Mouse (Mus musculus) lung, postnatal 0 days (tissue): ENCODE results near the gene Gm49711. TPM values are rescaled to one million over a fixed set of nuclear protein-coding genes. Genes with fewer than 3 reads are reported as not detected.

Experiments
- ATAC-seq: fragments of 200-750 bp; cut with Nextera tagmentation; 2 replicates; pipeline ENCODE4 v1.8.0; 2017; ENCODE audit warnings: moderate library complexity
- DNase-seq: peaks from one replicate; pipeline ENCODE4 v3.0.0-alpha.2; 2016; ENCODE audit warnings: low spot score
- H3K27ac ChIP-seq: fragments of 300-500 bp; sonication (generic); 2 replicates; pipeline ENCODE4 v1.5.1; 2014; ENCODE audit warnings: antibody characterized with exemption, mild to moderate bottlenecking, low read length, mixed read lengths
- H3K27me3 ChIP-seq: fragments of 300-500 bp; sonication (generic); replicated peaks from 2 replicates; pipeline ENCODE4 v1.6.1; 2014; ENCODE audit warnings: low read length, mixed read lengths; ENCODE audit not compliant: insufficient read depth
- H3K36me3 ChIP-seq: fragments of 300-500 bp; sonication (generic); 2 replicates; pipeline ENCODE4 v1.6.1; 2014; ENCODE audit warnings: low read length, mixed read lengths; ENCODE audit not compliant: insufficient read depth
- H3K4me1 ChIP-seq: fragments of 300-500 bp; sonication (generic); 2 replicates; pipeline ENCODE4 v1.6.1; 2014; ENCODE audit warnings: antibody characterized with exemption, low read depth, low read length, mixed read lengths; ENCODE audit not compliant: insufficient read depth
- H3K4me2 ChIP-seq: fragments of 300-500 bp; sonication (generic); replicated peaks from 2 replicates; pipeline ENCODE4 v1.6.1; 2014; ENCODE audit warnings: low read depth, mild to moderate bottlenecking, low read length, moderate library complexity, mixed read lengths
- H3K4me3 ChIP-seq: fragments of 300-500 bp; sonication (generic); 2 replicates; pipeline ENCODE4 v1.5.1; 2014; ENCODE audit warnings: low read depth, low read length
- H3K9ac ChIP-seq: fragments of 300-500 bp; sonication (generic); replicated peaks from 2 replicates; pipeline ENCODE4 v1.6.1; 2014; ENCODE audit warnings: low read depth, mild to moderate bottlenecking
- H3K9me3 ChIP-seq: fragments of 300-500 bp; sonication (generic); 2 replicates; pipeline ENCODE4 v1.6.1; 2016; ENCODE audit warnings: low read length, mixed read lengths
- CTCF ChIP-seq: IDR thresholded peaks from 2 replicates; pipeline ENCODE4 v1.5.1; 2016; ENCODE audit warnings: antibody characterized with exemption, mild to moderate bottlenecking
- EP300 ChIP-seq: IDR thresholded peaks from 2 replicates; pipeline ENCODE4 v1.6.1; 2016; ENCODE audit warnings: antibody characterized with exemption, mild to moderate bottlenecking, control low read depth
- WGBS: fragments of 180-500 bp; shearing (Covaris S2); extraction: QIAGEN DNeasy Blood & Tissue Kit; methylation state at CpG from one replicate; pipeline ENCODE4 v1.1.7; 2014; 5-methylcytosine and 5-hydroxymethylcytosine counted together
- polyA plus RNA-seq: library from polyadenylated mRNA; unstranded; fragments of >200 nt; fragmentation: Nextera tagmentation; extraction: Ambion mirVana; gene quantifications from 2 replicates; pipeline ENCODE4 v1.2.1, GENCODE M21; 2015

The Gm49711 gene
- polyA plus RNA-seq, 1 experiment from 2014 or later, result 0.11 TPM

DNA sequence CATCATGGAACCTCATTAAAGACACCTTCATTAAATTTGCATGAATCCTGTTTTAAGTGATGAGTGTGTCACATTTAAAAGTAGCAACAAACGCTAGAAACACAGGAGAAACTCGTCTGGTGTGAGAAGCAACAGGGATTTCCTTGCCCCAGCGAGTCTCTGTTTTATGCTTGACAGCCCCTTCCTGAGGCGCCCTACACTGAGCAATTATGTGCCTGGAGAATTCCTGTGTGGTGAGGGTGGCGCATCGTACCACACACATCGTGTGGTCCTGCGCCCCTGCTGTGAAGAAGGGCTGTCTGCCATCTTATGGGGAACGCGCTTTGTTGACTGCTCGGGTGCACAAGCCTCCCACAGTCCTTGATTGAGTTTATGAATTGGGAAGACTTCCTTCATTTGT is 162.6 kb downstream of the Gm49711 start:
- Histone ChIP-seq H3K27ac (no peak overlapping the region), H3K9me3 (no peaks in the 10 kb centered on the region), H3K9ac (no peak overlapping the region), H3K36me3 (no peaks in the 10 kb centered on the region), H3K4me2 (no peak overlapping the region), H3K4me3 (no peak overlapping the region), H3K4me1 (peaks cover 7% of the 10 kb centered on the region; the same call in 1 of the 2 replicates), H3K27me3 (no peaks in the 10 kb centered on the region)
- 94% methylated on average over 11 of the region's 11 CpGs for WGBS
- ATAC-seq (no peak), DNase-seq (no peak)
- no peak for TF ChIP-seq CTCF
- no peak for TF ChIP-seq EP300

DNA sequence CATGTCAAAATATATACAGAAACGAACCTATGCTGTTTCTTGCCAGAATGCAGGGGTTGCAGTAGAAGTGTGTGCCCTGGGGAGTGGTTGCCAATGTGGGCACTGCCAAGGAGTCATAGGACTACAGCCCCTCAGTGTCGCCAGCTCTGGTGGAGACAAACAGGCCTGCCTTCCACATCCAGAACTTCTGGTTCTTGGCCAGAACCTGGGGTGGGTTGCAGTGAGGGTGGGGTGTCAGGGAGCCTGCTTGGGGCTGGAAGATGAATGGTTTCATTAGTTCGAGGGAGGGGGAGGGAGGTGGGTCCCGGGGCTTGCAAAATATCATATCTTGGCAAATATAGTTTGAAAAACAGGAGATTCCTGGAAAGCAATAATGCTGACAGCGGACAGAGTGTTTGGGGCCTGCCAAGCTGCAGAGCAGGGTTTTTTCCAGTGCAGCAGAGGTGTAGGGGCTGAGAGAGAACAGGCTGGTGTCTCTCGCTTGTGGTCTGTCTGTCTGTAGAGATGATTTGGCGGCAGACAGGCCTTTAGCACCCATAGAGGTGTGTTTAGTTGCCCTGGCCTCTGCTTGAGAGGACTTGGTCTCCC is 170.3 kb downstream of the Gm49711 start:
- no peak overlapping the region for H3K4me3 ChIP-seq
- no peak for TF ChIP-seq CTCF
- TF ChIP-seq EP300, result no peak
- no peak overlapping the region for H3K27ac ChIP-seq
- ATAC-seq, result peak; percentile 64
- no peak overlapping the region for H3K4me2 ChIP-seq
- no peaks in the 10 kb centered on the region for H3K36me3 ChIP-seq
- 66% methylated on average over 7 of the region's 7 CpGs for WGBS
- H3K27me3 ChIP-seq, result no peaks in the 10 kb centered on the region
- no peak overlapping the region for H3K9ac ChIP-seq
- H3K9me3 ChIP-seq, result no peaks in the 10 kb centered on the region
- DNase-seq, result peak; percentile 63
- H3K4me1 ChIP-seq, result 0 out of 2 replicates have a peak, but pooled peaks cover 2% of the 10 kb centered on the region

DNA sequence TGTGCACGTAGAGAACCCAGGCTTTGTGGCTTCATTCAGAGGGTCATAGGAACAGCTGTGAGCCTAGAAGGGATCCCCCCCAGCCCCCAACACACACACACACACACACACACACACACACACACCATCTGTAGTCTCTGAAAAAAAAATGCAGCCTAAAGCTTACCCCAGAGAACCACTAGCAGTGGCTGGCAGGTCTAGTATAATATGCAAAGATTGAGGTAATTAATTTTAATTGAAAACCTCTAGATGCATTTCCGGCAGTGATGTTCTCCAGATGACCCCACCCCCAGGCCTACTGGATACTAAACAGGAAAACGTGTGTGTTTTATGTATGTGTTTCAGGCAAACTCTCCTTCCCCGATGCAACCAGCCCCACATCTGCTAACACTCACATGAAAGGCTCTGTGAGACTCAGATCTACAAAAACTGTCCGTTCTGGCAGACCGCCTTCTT is 172.4 kb downstream of the Gm49711 start:
- Histone ChIP-seq H3K4me3 (no peak overlapping the region), H3K4me1 (0 out of 2 replicates have a peak, but pooled peaks cover 2% of the 10 kb centered on the region), H3K9me3 (no peaks in the 10 kb centered on the region), H3K36me3 (no peaks in the 10 kb centered on the region), H3K4me2 (no peak overlapping the region), H3K27ac (no peak overlapping the region), H3K9ac (no peak overlapping the region), H3K27me3 (no peaks in the 10 kb centered on the region)
- TF ChIP-seq EP300 (no peak), CTCF (no peak)
- DNase-seq (peak; percentile 56), ATAC-seq (no peak)
- 56% methylated on average over 6 of the region's 6 CpGs for WGBS

DNA sequence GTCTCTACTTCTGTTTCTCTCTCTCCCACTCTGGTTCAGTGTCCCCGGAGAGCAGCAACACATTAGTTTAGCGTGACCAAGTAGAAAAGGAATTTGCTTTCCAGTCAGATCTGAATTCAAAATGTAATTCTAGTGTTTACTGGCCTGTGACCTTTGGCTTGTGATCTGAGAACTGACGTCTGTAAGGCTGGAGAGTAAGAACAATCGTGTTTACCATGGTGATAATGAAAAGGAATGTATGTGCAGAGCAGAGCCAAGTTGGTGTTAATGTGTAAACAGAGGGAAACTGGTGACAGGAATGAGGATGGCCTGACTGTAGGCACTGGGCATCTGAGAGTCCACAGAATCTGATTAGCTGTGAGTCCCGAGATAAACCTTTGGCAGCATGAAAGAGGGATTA is 176.4 kb downstream of the Gm49711 start:
- ATAC-seq, result peak; percentile 88
- TF ChIP-seq CTCF, result no peak; the same call in 1 of the 2 replicates
- peak; percentile 99 for TF ChIP-seq EP300
- Histone ChIP-seq H3K4me2 (no peak overlapping the region), H3K27me3 (no peaks in the 10 kb centered on the region), H3K36me3 (no peaks in the 10 kb centered on the region), H3K4me1 (no peaks in the 10 kb centered on the region), H3K9me3 (no peaks in the 10 kb centered on the region), H3K9ac (no peak overlapping the region), H3K27ac (0 out of 2 replicates have a peak overlapping the region, but pooled peaks have one; percentile 28), H3K4me3 (no peak overlapping the region)
- DNase-seq, result peak; percentile 89
- 5% methylated on average over 5 of the region's 5 CpGs for WGBS

DNA sequence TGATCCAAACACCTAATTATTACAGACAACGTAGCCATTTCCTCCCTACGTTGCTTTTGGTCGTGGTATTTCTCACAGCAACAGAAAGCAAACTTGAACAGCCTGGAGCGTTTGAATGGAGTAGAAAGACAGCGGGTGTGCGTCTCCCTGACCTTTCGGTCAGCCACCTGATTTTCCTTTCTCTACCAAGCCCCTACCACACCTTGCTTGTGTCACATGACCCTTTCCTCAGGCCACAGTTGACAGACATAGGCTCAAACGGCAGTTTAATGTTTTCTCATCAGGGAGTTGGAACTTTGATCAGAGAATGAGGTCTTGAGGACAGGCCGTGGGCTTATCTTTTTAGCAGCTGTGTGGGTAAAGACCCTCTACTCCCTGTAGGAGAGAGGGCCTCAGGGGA is 177.1 kb downstream of the Gm49711 start:
- 39% methylated on average over 9 of the region's 9 CpGs for WGBS
- no peak overlapping the region for H3K4me2 ChIP-seq
- ATAC-seq (no peak), DNase-seq (no peak)
- no peak for TF ChIP-seq CTCF
- TF ChIP-seq EP300, result no peak
- no peak overlapping the region for H3K9ac ChIP-seq
- no peak overlapping the region for H3K27ac ChIP-seq
- H3K27me3 ChIP-seq, result no peaks in the 10 kb centered on the region
- H3K4me1 ChIP-seq, result no peaks in the 10 kb centered on the region
- no peak overlapping the region for H3K4me3 ChIP-seq
- H3K36me3 ChIP-seq, result no peaks in the 10 kb centered on the region
- no peaks in the 10 kb centered on the region for H3K9me3 ChIP-seq

Other genes with a start within 250 kb of the Gm49711 start
- gene Mrps6, start within 50 bp of the Gm49711 start, polyA plus RNA-seq, result 69.0 and 77.3 TPM in 2 replicates
- 2.5 and 2.9 TPM in 2 replicates for gene Slc5a3, start within 50 bp of the Gm49711 start, polyA plus RNA-seq
- gene Kcne2, start 234.1 kb downstream of the Gm49711 start, polyA plus RNA-seq, result 31.6 and 47.5 TPM in 2 replicates
- 131 and 132 TPM in 2 replicates for gene Smim11, start 243.0 kb downstream of the Gm49711 start, polyA plus RNA-seq